Mouse (Mus musculus): ENCODE results near the gene Angptl8.
A peak's percentile ranks its signal among the peaks of the same experiment; 100 is the strongest.
"Not testable (repeated sequence)": the region's sequence is repeated elsewhere in the genome, so short reads cannot be mapped to it uniquely, and the experiment has no call there.

The Angptl8 gene

GRCm38 (mm10) chr9:21849691-21850677, 14.7 kb downstream of the Angptl8 start:
- DNase-seq (ENCODE audit: low read depth, low spot score) = no peak

- no peak for DNase-seq (ENCODE audit: low read depth, low spot score)
Measured at GRCm38 (mm10) chr9:21851084-21851483, 15.8 kb downstream of the Angptl8 start.

- peak; percentile 85 for DNase-seq (ENCODE audit: low read depth, low spot score)
Measured at GRCm38 (mm10) chr9:21852128-21853091, 17.1 kb downstream of the Angptl8 start, which contains the start of gene Dock6. Dock6 (minus strand) TSS chr9:21852635.

- peak; percentile 57 for DNase-seq (ENCODE audit: low read depth, low spot score)
Measured at GRCm38 (mm10) chr9:21853961-21854360, 18.7 kb downstream of the Angptl8 start.

- DNase-seq (ENCODE audit: low read depth, low spot score) = no peak
Measured at GRCm38 (mm10) chr9:21854894-21855293, 19.6 kb downstream of the Angptl8 start.

- DNase-seq (ENCODE audit: low read depth, low spot score) = no peak
Measured at GRCm38 (mm10) chr9:21857501-21857900, 22.2 kb downstream of the Angptl8 start.

GRCm38 (mm10) chr9:21858084-21858483, 22.8 kb downstream of the Angptl8 start:
- no peak for DNase-seq (ENCODE audit: low read depth, low spot score)

- no peak for DNase-seq (ENCODE audit: low read depth, low spot score)
Measured at GRCm38 (mm10) chr9:21859606-21860005, 24.3 kb downstream of the Angptl8 start.

GRCm38 (mm10) chr9:21860349-21860748, 25.0 kb downstream of the Angptl8 start:
- DNase-seq (ENCODE audit: low read depth, low spot score) = not testable (repeated sequence)

- DNase-seq (ENCODE audit: low read depth, low spot score) = no peak
Measured at GRCm38 (mm10) chr9:21862181-21862580, 26.9 kb downstream of the Angptl8 start.

- DNase-seq (ENCODE audit: low read depth, low spot score) = no peak
Measured at GRCm38 (mm10) chr9:21865673-21866398, 30.5 kb downstream of the Angptl8 start.

- DNase-seq (ENCODE audit: low read depth, low spot score) = no peak
Measured at GRCm38 (mm10) chr9:21866641-21867040, 31.3 kb downstream of the Angptl8 start.

- no peak for DNase-seq (ENCODE audit: low read depth, low spot score)
Measured at GRCm38 (mm10) chr9:21867726-21868125, 32.4 kb downstream of the Angptl8 start.

GRCm38 (mm10) chr9:21869290-21869689, 34.0 kb downstream of the Angptl8 start:
- DNase-seq (ENCODE audit: low read depth, low spot score) = not testable (repeated sequence)

GRCm38 (mm10) chr9:21870879-21871524, 35.7 kb downstream of the Angptl8 start:
- DNase-seq (ENCODE audit: low read depth, low spot score) = peak; percentile 55

GRCm38 (mm10) chr9:21872204-21872603, 36.9 kb downstream of the Angptl8 start:
- no peak for DNase-seq (ENCODE audit: low read depth, low spot score)

GRCm38 (mm10) chr9:21876601-21877000, 41.3 kb downstream of the Angptl8 start:
- no peak for DNase-seq (ENCODE audit: low read depth, low spot score)

All from CD4-positive helper T cell, adult 2 months (primary cell).